Mouse (Mus musculus): Measurements from ENCODE around the gene Tdrd12.
"Not testable (repeated sequence)": the region's sequence is repeated elsewhere in the genome, so short reads cannot be mapped to it uniquely, and the experiment has no call there.

GRCm38 (mm10) chr7:35570883-35571282 is 33.3 kb upstream of the Tdrd12 start:
- not testable (repeated sequence) for TF ChIP-seq POLR2A (IDR thresholded peaks at IDR 0.05; ENCODE audit: borderline replicate concordance, insufficient read depth, low read length); CTCF (IDR thresholded peaks at IDR 0.05; ENCODE audit: borderline replicate concordance, insufficient read depth, low read depth, low read length)
